Mouse (Mus musculus) gastrocnemius, postnatal 14 days (tissue): ENCODE data around the gene Rps11. TPM values are rescaled to one million over a fixed set of nuclear protein-coding genes. Genes with fewer than 3 reads are reported as not detected.
"Not testable (repeated sequence)": the region's sequence is repeated elsewhere in the genome, so short reads cannot be mapped to it uniquely, and the experiment has no call there.

Source experiments
- DNase-seq: peaks from one replicate; pipeline ENCODE4 v3.0.0; 2021; ENCODE audit warnings: mixed read lengths
- intact Hi-C: fragments of 180-260 bp; cut with DNase I; formaldehyde crosslinking; loops from one replicate; pipeline ENCODE4 v1.15.1; 2025; ENCODE audit warnings: low total_unique reads
- total RNA-seq, 2 experiments: library from RNA; stranded (reverse); gene quantifications; 2 replicates each; pipeline ENCODE4 v1.2.3; 2021

The Rps11 gene
- total RNA-seq, 2 experiments from 2014 or later: 599 to 696 TPM

- DNase-seq: peak; percentile 92
- intact Hi-C loops: loop anchor here (2.0 kb wide), 1 partner anchor 57 kb away; no protein-coding TSS in a partner anchor
Observed at GRCm38 (mm10) chr7:45135993-45136567, 11.8 kb upstream of the Rps11 start, which contains the start of the genes Gm45713 and Flt3l. TSS of gene Gm45713 (minus strand) at chr7:45136231. TSS of gene Flt3l (minus strand) at chr7:45136432.

GRCm38 (mm10) chr7:45135370-45135769 is 11.1 kb upstream of the Rps11 start:
- DNase-seq: no peak
- intact Hi-C loops: no loop called here

GRCm38 (mm10) chr7:45134544-45135026 is 10.3 kb upstream of the Rps11 start:
- intact Hi-C loops: no loop called here
- DNase-seq: no peak

DNA sequence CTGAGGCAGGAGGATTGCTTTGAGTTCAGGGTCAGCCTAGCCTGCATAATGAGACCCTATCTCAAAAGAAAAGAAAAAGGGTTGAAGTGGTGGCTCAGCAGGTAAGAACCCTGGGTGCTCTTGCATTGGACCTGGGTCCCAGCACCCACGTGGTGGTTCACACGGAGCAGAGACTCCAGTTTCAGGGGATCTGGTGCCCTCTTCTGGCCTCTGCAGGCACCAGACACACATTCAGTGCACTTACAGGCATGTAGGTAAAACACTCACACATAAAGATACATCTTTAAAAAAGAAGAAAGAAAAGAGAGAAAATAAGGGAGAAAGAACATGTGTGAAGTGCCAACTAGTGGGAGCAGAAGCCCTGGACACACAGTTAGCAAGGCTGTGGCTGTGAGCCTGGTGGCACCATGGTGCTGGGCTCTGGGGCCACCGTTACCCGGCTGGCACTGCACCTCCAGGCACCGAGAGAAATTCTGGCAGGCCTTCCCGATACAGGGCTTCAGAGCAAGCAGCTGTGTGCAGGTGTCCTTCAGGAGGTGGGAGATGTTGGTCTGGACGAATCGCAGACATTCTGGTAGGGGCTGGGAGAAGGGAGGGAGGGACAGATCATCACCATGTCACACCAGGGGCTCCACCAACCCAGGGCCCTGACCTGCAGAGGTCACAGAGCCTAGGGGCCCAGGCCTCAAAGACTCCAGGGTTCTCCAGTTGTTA is 9.4 kb upstream of the Rps11 start:
- no peak for DNase-seq
- intact Hi-C loops: no loop called here

- DNase-seq: no peak
- intact Hi-C loops: no loop called here
Observed at GRCm38 (mm10) chr7:45131850-45132249, 7.6 kb upstream of the Rps11 start.

GRCm38 (mm10) chr7:45129776-45130512 is 5.7 kb upstream of the Rps11 start:
- intact Hi-C loops: no loop called here
- no peak for DNase-seq

- intact Hi-C loops: no loop called here
- DNase-seq: peak; percentile 45
Observed at GRCm38 (mm10) chr7:45129318-45129717, 5.1 kb upstream of the Rps11 start.

DNA sequence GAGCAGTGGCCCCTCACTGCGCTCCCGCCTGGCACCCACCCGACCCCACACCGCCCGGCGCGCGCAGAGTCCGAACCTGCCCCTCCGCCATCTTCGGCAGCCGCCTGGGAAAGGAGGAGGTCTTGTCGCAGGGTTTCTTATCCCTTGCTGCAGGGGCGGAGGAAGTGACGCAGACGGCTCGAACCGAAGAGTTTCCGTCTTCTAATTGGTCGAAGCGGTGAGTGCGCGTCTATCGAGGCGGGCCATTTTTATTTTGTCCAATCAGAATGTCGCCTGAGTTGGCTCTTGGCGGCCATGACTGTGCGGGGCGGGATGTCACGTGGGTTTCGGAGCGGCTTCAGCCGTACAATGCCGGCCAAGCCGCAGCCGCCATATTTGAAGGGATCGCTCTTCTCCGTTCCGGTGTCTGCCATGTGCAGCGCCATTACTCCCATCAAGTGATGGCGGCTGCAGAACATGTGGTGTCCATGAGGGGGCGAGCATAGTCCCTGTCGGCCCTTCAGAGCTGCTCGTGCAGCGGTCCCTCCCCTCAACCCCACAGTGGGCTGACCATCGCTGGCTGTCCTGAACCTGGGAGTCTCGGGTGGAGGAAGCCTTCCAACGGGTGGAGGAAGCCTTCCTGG is 4.5 kb upstream of the Rps11 start, which contains the start of gene Rpl13a:
Gene Rpl13a (minus strand): TSS at position 138 of the 623 bp plus-strand sequence.
- intact Hi-C loops: no loop called here
- peak; percentile 97 for DNase-seq

DNA sequence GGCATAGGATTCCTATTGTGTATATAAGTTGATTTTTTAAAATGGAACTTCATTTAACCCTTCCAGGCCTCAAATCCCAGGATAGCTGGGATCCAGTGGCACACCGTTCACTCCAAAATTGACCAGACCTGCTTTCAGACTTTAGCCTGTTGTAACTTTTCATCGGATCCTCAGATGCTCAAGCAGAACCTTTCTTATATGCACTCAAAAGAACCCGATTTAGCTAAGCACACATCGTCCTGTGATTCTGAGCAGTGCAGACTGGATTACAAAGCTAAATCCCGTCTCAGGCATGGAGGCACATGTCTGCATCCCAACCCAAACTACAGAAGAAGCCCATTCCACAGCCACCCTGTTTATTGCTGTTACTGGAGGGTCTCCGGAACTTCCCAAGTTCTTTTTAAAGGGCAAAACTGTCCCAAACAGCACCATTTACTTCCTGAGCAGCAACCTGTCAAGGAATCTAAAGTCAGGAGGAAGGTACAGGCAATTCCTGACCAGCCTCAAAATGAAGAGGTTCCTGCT is 3.5 kb upstream of the Rps11 start:
- no peak for DNase-seq
- intact Hi-C loops: no loop called here

DNA sequence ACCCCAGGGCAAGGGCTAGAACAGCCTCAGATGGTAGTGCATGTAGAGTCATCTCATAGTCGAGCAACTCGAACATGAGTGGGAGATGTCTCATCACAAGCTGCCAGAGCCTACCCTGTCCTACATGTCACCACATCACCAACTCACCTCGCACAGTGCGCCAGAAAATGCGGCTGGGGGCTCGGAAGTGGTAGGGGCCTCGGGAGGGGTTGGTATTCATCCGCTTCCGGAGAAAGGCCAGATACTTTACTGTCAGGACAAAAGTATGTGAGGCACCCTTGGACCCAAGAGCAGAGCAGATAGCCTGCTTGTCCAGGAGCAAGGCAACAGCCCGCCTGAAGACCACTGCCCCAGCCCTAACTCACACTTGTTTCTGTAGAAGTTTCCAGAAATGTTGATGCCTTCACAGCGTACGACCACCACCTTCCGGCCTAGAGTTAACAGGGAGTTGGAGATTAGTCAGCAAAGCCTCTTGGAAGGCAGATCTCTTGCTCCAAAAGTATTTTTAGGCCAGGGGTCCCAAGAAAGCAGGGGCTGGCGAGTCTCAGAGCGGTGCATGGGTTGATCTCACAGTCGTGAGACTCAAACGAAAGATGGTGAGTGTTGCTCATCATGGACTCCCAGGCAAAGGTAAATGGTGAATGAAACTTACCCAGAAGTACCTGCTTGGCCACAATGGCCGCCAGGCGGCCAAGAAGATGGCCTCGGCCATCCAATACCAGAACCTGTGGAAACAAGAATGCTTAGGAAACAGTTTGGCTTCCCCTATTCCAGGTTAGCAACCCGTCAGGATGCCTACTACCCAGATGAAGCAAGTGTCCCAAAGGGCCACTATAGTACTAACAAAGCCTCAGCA is 2.8 kb upstream of the Rps11 start:
- no peak for DNase-seq
- intact Hi-C loops: no loop called here

- intact Hi-C loops: no loop called here
- DNase-seq: no peak
Observed at GRCm38 (mm10) chr7:45126147-45126843, 2.1 kb upstream of the Rps11 start.

DNA sequence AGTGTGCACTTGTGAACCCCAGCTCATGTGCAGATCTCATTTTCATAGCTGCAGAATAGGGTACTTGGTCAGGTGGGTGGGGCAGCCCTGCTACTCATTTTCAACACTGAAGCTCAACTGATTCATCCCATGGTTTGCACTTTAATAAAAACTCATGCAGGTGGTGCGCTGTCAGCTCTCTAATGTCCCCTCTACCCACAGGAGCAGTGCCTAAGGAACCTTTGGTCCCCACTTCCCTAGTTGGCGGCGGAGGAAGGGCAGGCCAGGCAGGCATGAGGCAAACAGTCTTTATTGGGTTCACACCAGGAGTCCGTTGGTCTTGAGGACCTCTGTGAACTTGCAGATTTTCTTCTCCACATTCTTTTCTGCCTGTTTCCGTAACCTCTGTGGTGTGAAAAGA is 1.4 kb upstream of the Rps11 start:
- DNase-seq, intact Hi-C loops: not testable (repeated sequence)

DNA sequence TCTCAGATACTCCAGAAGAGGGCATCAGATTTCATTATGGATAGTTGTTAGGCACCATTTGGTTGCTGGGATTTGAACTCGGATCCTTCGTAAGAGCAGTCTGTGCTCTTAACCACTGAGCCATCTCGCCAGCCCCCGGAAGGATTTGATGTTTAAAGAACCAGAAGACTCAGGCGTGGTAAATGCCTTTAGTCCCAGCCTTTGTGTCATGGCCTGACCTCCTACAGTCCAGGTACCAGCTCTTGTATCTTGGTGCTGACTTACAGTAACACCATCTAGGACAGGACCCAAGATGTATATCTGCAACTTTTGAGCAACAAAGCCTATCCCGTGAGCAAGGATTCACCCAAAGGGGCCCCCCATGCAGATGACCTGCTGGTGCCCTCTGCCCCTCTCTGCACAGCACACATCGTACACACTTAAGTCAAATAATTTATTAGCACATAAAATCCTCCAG is 933 bp upstream of the Rps11 start:
- intact Hi-C loops: no loop called here

GRCm38 (mm10) chr7:45123186-45123570 is 1.1 kb downstream of the Rps11 start:
- intact Hi-C loops: no loop called here
- DNase-seq: no peak

More for the DNA sequence above, 933 bp upstream of the Rps11 start:
- no peak for DNase-seq

DNA sequence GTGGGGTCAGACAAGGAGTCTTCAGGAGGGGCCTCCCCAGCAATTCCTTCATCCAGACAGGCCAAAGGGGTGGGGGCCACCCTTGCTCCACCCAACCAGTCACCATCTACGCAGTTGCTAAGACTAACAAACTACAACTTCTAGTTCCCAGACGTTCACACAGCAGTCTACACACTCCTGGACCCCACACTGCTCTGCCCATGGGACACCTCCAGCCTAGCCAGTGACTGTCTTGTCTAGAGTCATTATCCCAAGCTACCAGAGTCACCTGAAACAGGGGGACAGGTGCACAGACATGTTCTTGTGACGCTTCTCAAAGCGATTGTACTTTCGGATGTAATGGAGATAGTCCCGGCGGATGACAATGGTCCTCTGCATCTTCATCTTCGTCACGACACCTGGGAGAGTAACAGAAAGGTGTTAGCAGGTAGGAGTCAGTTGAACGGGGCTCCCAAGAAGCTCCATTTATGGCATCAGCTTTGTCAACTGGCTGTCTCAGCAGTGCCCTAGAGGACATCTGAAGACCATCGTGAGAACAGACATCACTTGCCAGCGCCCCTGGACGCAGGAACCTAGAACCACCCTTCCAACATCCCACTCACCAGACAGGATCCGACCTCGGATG is 1.6 kb downstream of the Rps11 start:
- intact Hi-C loops: no loop called here
- no peak for DNase-seq

GRCm38 (mm10) chr7:45121966-45122365 is 2.3 kb downstream of the Rps11 start:
- no peak for DNase-seq
- intact Hi-C loops: no loop called here

DNA sequence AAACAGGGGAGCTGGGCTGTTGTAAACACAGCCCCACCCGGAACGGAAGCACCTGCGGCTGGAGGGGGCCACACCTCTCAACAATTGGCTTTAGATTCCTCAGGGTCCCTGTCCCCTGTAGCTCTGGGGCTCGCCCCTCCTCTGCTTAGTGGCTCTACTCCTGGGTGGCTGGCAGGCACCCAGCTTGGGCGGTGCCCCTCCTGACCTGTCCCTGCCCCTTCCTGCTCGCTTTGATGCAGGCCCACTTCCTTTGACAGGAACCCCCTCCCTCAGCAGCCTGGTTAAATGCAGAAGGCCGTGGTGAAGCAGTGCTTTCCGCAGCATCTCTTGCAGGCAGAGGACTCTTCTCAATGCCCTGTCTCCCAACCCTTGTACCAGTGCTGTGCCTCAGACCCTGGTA is 2.8 kb downstream of the Rps11 start:
- DNase-seq: peak; percentile 44
- intact Hi-C loops: no loop called here
